Mouse (Mus musculus): Measurements from ENCODE around the gene Unc5cl.
"Not testable (repeated sequence)": the region's sequence is repeated elsewhere in the genome, so short reads cannot be mapped to it uniquely, and the experiment has no call there.

Gene Unc5cl

DNA sequence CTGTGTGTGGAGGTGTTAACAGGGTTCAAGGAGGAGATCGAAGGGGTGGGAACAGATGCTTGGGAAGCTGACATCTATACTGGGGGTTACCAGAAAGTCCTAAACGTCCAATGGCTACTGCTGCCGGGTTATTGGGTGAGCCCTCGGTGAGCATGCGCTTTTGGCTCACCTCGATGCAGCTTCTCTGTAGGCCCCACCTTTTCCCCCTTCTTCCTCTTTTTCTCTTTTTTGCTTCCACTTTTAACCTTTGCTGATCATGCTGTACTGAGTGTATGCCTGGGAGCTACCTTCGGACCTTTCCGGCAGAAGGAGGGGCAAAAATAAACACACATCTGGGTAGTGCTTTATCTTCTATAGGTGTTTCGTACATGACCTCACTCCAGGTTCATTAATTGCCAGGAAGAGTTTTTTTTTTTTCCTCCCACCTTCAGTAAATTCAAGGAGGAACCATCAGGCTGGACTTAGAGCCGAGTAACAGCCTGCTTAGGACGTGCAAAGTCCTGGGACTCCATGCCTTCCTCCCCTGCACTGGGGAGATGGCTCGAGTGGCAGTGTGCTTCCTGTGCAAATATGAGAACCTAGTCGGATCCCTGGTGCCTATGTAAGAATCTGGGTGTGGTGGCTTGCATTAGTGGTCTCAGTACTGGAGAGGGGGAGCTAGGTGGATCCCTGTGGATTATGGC lies 3.4 kb downstream of the Unc5cl start:
- in situ Hi-C loops (cut with MboI; ENCODE audit: unreplicated experiment in 2 of 2), result no loop called here

- in situ Hi-C loops (cut with MboI; ENCODE audit: unreplicated experiment in 2 of 2), result no loop called here
Observed at GRCm38 (mm10) chr17:48462096-48462495, 7.4 kb downstream of the Unc5cl start.

GRCm38 (mm10) chr17:48463391-48463790 lies 8.7 kb downstream of the Unc5cl start:
- in situ Hi-C loops (cut with MboI; ENCODE audit: unreplicated experiment in 2 of 2), result no loop called here

DNA sequence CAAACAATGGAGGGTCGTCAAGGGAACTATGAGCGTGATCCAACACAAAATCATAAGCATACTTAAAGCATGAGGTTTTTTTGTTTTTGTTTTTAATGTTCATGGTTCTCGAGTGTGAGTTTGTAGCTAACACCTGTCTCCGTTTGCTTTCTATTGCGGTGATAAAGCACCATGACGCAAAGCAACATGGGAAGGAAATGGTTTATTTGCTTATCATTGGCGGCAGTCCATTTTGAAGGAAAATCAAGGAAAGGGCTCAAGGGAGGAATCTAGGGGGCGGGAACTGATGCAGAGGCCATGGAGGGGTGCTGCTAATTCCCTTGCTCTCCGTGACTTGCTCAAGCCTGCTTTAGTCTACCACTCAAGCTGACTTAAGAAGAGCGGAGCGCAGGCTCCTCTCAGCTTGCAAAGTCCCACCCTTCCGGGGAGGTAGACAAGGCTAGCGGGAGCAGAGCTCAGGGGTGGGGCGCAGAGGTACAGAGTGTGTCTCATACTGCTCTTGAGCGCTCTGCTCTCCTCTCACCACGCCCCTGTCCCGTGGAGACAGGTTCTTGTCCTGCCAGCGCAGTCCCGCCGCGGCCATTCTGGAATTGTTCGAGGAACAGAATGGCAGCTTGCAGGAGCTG lies 12.2 kb downstream of the Unc5cl start:
- in situ Hi-C loops (cut with MboI; ENCODE audit: unreplicated experiment in 2 of 2), result loop anchor here (5.0 kb wide), 2 partner anchors 55 to 1430 kb away; partner anchors contain the start of gene Oard1 (in 1 of the 2)

DNA sequence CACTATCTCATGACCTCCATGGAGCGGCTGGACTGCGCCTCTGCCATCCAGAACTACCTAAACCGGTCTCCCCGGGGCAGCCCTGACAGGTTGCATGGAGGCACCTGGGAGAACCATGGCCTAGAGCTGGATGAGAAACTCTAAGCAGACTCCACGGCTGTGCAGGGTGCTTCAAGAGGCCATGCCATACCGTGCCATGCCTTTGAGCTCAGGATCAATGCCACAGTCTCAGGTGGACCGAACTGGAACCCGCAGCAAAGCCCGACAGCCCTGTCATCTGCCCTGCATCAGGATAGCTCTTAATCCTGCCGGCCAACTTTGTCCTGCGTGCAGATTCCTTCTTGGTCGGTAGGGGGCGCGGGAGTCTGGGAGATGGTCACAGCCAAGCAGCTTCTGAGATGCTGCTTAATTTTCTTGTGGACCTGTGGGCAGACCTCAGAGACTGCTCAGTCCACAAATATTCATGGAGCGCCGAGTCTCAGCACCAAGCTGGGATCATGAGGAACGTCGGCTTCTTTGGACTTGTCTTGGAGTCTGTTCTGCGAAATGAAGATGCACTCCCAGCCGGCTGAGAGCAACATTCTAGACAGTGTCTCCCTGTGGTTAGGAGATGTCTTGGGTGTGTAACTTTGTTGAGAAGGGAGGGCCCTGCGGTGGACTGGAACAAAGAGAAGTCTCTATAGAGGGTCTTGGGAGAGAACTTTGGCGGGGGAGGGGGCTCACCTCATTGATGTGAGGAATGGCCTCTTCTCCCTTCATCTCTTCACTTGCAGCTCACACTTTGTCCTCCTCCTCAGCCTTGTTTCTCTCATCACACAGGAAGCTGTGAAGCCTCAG lies 12.9 kb downstream of the Unc5cl start:
- in situ Hi-C loops (cut with MboI; ENCODE audit: unreplicated experiment in 2 of 2), result loop anchor here (5.0 kb wide), 2 partner anchors 55 to 1430 kb away; partner anchors contain the start of gene Oard1 (in 1 of the 2)

DNA sequence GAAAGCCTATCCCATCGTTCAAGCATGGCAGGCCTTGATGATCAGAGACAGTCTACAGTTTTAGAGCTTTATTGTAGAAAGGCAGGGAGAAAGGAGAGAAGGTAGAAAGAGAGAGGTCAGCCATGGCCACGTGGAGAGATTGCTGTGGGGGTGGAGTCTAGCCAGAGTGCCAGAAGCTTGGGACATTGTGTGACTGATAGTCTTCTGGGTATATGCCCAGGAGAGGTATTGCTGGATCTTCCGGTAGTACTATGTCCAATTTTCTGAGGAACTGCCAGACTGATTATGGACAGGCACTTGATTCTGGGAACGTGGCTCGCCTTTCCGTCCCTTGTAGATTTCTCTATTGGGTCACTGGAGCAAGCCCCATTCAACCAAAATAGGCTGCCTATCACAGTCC lies 19.6 kb downstream of the Unc5cl start:
- in situ Hi-C loops (cut with MboI; ENCODE audit: unreplicated experiment in 2 of 2), result not testable (repeated sequence)

DNA sequence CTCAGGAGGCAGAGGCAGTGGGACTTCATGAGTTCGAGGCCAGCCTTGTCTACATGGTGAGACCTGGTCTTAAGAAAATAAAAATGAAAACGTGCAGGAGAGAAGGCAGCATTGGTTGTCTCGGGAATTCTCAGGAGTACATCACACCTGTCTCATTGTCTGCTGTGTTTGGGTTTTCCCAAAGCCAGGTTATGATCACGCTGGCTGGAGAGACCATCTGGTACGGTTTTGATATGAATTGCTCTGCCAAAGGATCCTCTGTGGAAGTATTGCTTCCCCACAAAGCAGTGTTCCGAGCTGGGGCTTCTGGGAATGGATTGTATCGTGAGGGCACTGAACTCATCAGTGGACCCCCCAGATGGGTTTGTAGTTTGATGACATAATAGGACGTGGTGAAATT lies 20.7 kb downstream of the Unc5cl start:
- in situ Hi-C loops (cut with MboI; ENCODE audit: unreplicated experiment in 2 of 2), result loop anchor here in 1 of 2 experiments (25.0 kb wide), 1 partner anchor 1412 kb away; no protein-coding TSS in a partner anchor

DNA sequence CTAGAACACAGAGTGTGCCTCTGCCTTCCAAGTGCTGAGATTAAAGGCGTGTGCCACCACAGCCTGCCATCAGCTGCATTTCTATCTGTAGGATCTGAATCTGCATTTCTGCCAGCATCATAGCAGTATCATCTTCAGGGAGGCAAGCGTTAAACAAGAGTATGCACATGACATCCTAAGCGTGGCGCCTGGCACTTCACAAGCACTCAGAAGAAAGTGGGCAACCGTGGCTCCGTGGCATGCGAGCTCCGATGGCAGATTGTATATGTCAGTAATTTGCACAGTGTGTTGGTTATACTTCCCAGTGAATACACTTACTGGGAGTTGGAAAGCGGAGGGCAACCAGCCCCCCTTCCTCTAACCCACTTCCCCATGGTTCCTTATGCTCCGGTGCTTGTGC lies 25.3 kb downstream of the Unc5cl start:
- in situ Hi-C loops (cut with MboI; ENCODE audit: unreplicated experiment in 2 of 2), result loop anchor here in 1 of 2 experiments (25.0 kb wide), 1 partner anchor 1407 kb away; no protein-coding TSS in a partner anchor

DNA sequence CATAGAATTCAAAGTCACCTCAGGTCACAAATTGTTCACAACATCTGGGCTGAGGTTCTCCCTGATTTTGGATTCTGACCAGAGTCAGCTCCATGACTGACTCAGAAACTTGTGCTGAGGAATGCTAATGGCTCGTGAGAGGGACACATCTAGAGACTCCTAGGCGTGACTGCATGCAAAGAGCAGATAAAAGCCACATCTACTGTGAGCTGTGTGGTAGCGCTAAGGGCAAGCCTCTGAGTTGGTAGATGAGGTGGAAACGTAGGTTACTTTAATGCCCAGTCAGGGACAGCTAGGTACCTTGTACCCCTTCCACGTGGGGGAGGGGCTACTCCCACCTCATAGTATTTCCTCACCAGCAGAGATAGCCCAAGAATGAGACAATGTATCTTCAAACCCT lies 29.1 kb downstream of the Unc5cl start:
- in situ Hi-C loops (cut with MboI; ENCODE audit: unreplicated experiment in 2 of 2), result loop anchor here in 1 of 2 experiments (25.0 kb wide), 1 partner anchor 1404 kb away; no protein-coding TSS in a partner anchor

- in situ Hi-C loops (cut with MboI; ENCODE audit: unreplicated experiment in 2 of 2), result loop anchor here in 1 of 2 experiments (25.0 kb wide), 1 partner anchor 1403 kb away; no protein-coding TSS in a partner anchor
Observed at GRCm38 (mm10) chr17:48484191-48484590, 29.5 kb downstream of the Unc5cl start.

- in situ Hi-C loops (cut with MboI; ENCODE audit: unreplicated experiment in 2 of 2), result loop anchor here in 1 of 2 experiments (25.0 kb wide), 1 partner anchor 1398 kb away; no protein-coding TSS in a partner anchor
Observed at GRCm38 (mm10) chr17:48489466-48489865, 34.8 kb downstream of the Unc5cl start.

- in situ Hi-C loops (cut with MboI; ENCODE audit: unreplicated experiment in 2 of 2), result loop anchor here in 1 of 2 experiments (25.0 kb wide), 1 partner anchor 1395 kb away; no protein-coding TSS in a partner anchor
Observed at GRCm38 (mm10) chr17:48492621-48493020, 37.9 kb downstream of the Unc5cl start.

- in situ Hi-C loops (cut with MboI; ENCODE audit: unreplicated experiment in 2 of 2), result loop anchor here in 1 of 2 experiments (25.0 kb wide), 1 partner anchor 1394 kb away; no protein-coding TSS in a partner anchor
Observed at GRCm38 (mm10) chr17:48493582-48493981, 38.9 kb downstream of the Unc5cl start.

GRCm38 (mm10) chr17:48493986-48494385 lies 39.3 kb downstream of the Unc5cl start:
- in situ Hi-C loops (cut with MboI; ENCODE audit: unreplicated experiment in 2 of 2), result loop anchor here in 1 of 2 experiments (25.0 kb wide), 1 partner anchor 1393 kb away; no protein-coding TSS in a partner anchor

DNA sequence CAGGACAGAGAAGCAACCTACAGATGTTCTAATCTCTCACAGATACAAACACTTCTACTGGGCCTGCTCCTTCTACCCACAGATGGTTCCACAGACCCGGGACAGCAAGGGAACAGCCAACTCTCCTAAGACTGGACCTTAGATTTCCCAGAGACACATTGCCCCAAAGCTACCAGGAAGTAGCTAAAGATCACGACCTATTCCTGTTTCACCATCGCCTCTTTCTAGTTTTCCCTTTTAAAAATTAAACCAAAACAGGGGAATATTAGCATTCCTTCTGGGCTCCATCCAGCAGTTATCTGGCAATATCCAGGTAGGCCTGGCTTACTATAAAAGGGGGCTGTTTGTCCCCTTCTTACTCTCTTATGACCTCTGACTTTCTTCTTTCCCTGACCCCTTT lies 43.3 kb downstream of the Unc5cl start:
- in situ Hi-C loops (cut with MboI; ENCODE audit: unreplicated experiment in 2 of 2), result loop anchor here in 1 of 2 experiments (25.0 kb wide), 1 partner anchor 1389 kb away; no protein-coding TSS in a partner anchor

DNA sequence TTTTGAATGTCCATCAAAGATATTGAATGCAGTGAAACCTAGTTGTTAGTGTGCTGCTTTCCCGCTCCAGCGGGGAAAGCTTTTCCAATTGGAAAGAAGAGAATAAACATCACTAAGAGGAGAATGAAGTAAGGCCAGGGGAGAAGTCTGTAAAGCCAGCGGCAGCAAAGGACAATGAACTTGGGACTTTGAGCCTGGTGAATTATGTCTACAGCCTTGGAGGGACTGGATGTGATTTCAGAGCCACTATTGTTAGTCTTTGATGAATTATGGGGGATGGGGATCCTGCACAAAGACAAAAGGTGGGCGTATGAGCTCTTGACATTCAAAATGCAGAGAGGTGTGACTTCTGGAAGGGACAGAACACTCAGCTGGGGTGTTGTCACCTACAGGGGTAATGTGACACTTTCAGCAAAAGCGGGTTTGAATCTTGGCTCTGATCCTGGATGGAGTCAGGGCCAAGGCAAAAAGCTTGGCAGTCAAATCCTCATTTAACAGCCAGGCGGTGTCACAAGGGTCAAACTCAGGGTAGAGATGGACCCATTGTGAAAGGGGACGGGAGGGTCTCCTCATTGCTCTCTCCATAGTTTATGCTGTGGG lies 46.2 kb downstream of the Unc5cl start:
- in situ Hi-C loops (cut with MboI; ENCODE audit: unreplicated experiment in 2 of 2), result no loop called here

DNA sequence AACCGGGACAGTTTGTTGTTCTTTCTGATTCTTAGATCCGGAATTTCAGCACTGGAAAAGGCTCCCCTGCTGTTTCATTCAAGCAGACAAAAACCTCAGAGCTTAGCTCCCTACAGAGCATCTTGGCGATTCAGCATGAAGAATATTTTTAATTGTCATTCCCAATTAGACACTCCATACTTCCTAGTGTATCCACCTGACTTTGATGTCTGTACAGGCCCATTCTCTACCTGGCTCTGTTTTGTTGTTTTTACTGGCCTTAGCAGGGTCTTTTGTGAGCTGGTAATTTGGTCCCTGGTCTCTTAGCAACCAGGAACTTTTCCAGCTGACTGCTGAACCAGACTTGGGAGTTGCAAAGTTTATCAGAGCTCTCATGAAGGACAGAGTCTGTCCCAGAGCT lies 50.3 kb downstream of the Unc5cl start:
- in situ Hi-C loops (cut with MboI; ENCODE audit: unreplicated experiment in 2 of 2), result no loop called here

GRCm38 (mm10) chr17:48506986-48507385 lies 52.3 kb downstream of the Unc5cl start:
- in situ Hi-C loops (cut with MboI; ENCODE audit: unreplicated experiment in 2 of 2), result no loop called here

DNA sequence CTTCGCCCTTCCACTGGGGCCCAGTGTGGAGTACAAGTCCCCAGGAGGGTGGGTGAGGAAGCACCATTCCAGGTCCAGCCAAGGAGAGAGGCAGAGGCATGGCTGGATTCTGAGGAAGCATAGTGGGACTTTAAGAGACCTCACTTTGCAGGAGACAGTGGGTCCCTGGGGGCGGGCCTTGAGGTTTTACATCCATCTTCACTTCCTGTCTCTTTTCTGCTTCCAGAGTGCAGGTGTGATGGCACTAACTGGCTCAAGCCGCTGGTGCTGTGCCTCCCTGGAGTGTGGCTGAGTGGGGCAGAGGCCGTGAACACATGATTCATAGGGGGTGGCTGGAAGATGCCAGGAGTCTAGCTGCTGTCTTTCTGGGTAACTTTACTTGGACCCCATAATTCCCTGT lies 54.9 kb downstream of the Unc5cl start:
- in situ Hi-C loops (cut with MboI; ENCODE audit: unreplicated experiment in 2 of 2), result no loop called here
